Mouse (Mus musculus) cerebellum, adult 2 months (tissue): ENCODE measurements around the gene Hacd2.

Source experiments
- CTCF ChIP-seq: fragments of 200-500 bp; IDR thresholded peaks from 2 replicates; pipeline ENCODE4 v1.5.1; 2011; ENCODE audit warnings: low read depth, mild to moderate bottlenecking, control low read depth, low read length, moderate library complexity, borderline replicate concordance; ENCODE audit not compliant: insufficient read depth
- POLR2A ChIP-seq: fragments of 200-500 bp; IDR thresholded peaks from 2 replicates; pipeline ENCODE4 v1.6.1; 2011; ENCODE audit warnings: low read length, control low read depth, borderline replicate concordance; ENCODE audit not compliant: insufficient read depth

DNA sequence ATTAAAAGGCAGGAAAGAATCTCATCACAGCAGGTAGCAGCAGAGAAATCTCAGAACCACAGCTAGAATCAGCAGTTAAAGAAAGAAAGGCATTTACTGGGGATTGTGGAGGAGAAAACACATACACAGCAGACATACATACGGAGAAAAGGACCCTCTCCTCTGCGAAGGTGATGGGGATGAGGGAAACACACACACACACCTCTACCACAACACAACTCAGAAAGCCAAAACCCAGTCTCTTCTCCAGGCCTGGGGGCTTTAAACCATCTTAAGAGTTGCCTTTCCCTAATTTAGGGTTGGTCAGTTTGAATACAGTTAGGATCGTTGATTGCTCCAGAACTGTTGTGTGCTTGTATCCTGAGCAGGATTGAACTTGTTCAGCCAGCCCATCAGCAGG lies 45.4 kb downstream of the Hacd2 start:
- TF ChIP-seq POLR2A (no peak), CTCF (no peak)
